Mouse (Mus musculus) spleen, adult 12 weeks (tissue): Measurements from ENCODE around the gene Ezr.

Source experiments
- DNase-seq: peaks from one replicate; pipeline ENCODE4 v3.0.0; 2022; ENCODE audit warnings: low spot score

The Ezr gene

DNA sequence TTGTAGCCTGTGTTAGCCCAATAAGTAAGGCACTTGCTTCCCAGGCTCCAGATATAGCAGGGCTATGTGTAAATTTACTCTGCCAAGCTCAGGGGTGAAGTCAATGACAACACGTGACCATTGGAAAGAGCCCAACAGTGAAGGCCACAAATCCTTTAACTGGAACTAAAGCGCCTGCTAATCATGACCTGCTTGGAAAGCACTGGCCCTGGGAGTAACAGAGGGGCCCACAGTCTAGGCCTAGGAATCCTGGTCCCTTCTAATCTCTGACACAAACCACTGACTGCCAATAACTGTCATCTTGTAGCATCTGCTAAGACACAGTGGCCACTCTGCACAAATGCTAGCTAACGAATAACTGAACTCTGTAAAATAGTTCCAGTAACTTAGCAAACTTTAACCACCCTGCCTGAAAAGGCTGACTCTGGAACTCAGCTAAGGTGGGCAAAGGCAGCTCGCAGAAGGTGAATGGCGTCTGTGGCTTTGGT, 14.2 kb downstream of the Ezr start:
- no peak for DNase-seq

DNA sequence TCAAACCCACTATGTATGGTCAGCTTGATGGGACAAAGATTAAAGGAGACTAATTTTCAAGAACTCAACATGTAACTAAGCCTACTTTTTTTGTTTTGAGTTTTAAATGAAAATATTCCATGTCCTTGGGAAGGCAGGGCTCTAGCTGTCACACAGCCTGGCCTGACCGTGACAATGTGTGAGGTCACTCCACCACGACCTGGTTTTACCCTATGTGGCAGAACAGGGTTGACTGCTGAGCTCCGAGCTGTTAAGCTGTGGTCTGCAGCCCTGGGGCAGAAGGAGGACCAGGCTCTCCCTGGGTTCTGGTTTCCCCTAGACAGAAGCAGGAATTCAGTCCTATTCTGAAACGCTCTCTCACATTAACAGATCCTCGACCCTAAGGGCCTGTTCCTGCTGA, 14.8 kb downstream of the Ezr start:
- no peak for DNase-seq

DNA sequence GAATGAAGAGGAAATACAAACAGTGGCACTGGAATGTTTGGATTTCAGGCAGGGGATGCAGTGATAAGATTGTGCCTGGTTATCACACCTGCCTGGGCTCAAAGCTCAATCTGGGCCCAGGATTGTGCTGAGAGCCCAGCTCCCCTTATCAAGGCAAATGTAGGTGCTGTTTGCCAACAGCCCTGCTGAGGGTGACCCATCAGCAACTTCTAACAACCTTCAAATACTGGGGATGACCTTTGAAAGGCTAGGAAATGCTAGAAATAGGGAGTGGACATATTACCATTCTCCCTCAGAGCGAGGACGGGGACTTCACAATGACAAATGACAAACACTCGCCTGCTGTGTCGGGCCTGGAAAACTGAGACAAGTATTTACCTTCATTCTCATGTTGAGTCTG, 15.8 kb downstream of the Ezr start:
- no peak for DNase-seq

DNA sequence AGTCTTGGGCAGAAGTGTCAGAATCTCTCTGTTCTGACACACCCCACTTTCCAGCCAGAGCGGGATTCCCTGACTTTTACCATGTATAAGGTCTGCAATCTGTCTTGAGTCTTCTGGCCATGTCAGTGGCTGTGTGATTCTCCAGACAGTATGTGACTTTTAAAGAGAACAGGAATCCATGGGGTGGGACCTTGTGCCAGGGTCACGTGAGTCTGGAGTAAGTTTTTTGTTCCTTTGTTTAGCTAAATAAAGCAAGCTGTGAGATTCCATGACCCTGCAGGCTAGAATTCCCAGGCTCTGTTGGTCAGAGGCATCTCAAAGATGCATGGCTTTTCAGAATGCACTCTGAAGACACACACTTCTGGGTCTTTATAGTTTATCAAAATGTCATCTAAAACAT, 16.7 kb downstream of the Ezr start:
- no peak for DNase-seq

DNA sequence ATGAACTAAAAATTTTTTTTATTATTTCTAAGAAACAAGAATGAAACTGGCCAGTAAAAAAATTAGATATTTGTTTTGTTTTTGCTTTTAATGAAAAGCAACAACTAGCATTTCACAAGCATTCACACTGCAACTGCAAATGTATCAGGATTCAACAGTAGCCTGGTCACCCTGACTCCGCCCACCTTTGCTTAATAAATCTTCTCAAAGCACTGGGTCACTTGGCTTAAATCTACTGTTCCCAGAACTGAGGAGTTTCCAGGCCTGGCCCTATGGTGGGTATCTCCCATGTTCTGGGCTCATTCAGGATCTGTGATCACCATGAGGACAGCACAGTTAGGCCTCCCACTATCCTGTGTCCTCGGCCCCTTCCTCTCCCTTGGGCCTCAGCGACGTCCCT, 17.9 kb downstream of the Ezr start:
- no peak for DNase-seq

DNA sequence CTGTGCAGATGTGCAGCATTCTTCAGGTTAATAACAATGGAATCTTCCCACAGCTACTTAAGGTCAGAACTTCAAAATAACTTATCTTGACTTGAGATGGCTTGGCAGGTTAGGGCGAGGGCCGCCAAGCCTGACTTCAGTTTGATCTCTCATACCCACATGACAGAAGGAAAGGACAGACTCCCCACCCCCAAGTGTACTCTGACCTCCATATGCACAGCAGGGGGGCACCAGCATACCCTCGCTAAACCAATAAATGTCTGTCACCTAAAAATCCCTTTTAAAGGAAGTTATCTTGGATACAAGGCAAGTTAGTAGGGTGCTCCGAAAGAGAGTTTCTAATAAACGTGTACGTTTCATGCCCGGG, 18.4 kb downstream of the Ezr start:
- DNase-seq, result no peak

DNA sequence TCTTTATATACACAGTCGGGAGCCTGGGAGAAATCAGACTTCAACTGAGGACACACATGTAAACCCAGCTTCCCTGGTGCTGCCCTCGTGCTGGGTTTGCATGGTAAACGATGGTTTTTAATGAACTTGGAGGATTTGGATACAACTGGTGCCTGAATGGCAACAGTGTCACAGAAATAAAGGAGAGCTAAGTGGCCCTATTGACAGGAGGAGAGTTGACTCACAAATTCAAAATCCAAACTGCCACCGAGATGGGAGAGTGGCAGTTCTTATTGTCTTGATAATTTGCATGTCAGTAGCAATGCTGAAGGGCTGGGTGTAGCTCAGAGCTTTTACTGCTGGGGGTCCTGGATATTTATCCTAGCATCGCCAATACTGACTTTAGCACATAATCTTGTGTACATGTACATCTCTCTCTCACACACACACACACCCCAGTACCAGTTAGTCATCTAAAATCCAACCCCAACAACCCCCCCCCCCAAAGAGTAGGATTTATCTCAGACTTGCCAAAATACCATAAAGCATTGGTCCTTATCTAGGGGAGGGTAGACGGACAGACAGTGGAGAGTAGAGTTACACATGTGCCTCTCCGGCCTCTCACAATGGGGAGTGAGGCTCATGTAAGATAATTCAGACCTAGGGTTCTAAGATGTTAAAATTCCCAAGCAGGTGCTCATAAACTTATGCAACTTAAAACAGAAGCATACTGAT, 18.9 kb downstream of the Ezr start:
- DNase-seq, result no peak

DNA sequence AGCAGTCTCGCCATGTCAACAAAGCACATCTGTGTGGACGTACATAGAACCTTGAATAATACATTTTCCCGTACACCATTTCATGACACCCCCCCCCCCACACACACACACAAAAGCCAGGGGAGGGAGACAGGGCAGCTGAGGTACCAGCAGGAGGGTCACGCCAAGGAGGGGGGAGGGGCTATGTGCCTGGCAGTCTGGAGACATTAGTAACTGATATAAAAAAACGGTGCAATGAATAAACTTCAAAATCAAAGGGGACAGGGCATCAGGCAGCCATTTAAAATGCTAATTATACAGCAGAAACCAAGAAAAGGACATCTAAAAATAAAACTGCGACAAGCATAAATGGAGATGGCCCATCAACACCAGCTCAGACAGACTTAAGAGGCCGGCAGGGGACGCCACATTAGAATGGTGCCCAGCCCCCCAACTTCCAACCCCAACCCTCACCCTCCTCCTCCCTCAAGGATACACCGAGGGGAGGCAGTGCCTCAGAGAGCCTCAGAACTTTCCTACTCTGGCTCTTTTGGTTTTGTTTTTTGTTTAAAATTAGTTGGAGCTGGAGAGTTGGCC, 22.8 kb downstream of the Ezr start:
- DNase-seq, result no peak

DNA sequence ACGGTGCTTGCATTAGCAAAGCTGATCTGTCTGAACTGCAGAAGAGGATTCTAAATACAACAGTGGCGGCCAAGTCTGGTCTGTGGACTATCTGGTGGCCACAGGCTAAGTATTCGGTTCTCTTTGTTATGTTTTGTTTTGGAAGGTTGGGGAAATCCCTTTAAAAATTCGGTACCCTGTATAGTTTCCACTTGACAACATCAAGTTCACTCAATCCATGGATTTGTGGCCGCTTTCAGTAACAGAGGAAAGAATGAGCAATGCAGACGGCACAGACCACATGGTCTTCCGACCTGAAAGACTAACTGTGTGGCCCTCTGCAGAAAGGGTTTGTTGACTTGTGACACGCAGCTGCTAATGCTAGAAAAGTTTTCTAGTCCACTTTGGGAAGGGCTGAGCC, 23.7 kb downstream of the Ezr start:
- no peak for DNase-seq

DNA sequence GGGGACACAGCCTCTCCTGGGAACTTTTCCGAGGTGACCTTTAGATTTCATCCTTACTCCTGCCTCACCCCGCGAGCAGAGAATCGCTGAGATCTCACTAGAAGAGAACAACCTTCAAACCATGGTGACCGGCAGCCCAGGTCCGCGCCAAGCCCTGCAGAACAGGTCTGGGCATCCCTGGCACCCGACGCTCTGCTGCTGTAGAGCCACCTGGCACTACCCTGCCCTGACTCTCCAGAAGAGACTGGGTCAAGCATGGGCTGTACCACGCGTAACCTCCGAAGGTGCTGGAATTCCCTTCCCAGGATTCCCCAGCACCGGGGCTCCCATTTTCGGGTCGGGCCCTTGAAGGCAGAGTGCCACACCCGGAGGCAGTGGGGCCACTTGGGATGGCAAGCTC, 24.7 kb downstream of the Ezr start:
- DNase-seq, result no peak

DNA sequence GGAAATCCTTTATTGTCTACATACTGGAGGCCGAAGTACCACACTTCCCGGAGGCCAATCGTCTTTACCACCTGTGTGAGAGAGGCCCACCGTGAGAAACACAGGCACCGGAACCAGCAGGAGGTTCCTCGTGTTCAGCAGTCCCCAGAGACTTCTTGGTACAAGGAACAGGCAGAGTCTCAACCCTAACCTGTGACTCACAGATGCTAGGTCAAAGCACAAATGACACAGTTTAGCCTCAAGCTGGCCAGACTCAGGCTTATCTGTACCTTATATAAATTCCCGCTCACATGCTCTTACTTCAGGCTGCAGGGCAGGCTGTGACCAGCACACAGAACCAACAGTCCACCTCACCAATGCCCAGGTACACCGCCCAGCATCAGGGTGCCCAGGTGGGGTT, 26.7 kb downstream of the Ezr start:
- DNase-seq, result no peak

DNA sequence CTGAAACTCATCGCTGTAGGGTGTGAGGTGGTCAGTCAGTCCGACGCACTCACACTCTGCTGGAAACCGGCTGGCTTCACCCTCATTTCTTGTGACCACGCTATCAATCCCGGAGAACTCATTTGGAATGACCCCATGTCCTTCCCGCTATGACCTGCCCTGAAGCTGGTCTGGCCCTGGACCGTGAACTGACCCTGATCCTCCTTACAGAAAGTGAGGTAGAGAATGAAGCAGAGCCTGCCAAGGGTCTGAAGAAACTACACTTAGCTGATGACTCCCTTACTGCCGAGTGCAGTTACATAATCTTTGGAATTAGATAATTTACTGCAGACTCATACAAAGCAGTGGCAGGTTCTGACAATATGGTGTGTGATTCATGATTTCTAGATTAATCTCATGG, 27.4 kb downstream of the Ezr start:
- no peak for DNase-seq

DNA sequence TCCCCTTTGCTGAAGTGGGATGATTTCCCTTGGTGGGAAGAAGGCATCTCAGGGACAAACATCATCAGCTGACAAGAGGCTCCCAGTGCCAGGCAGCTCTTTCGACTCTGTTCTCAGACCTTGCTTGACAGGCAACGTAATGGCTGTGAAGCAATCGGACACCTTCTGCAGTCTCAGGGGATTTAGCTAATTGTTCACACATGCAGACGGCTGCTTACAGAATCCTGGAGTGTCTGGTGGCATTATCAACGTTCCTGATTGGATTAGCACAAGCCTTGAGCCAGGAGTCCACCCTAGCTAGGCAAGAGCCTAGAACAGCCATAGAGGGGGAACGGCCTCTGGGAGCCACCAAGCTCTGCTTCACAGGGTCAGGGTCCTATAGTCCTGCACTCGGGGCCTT, 30.2 kb downstream of the Ezr start:
- no peak for DNase-seq

DNA sequence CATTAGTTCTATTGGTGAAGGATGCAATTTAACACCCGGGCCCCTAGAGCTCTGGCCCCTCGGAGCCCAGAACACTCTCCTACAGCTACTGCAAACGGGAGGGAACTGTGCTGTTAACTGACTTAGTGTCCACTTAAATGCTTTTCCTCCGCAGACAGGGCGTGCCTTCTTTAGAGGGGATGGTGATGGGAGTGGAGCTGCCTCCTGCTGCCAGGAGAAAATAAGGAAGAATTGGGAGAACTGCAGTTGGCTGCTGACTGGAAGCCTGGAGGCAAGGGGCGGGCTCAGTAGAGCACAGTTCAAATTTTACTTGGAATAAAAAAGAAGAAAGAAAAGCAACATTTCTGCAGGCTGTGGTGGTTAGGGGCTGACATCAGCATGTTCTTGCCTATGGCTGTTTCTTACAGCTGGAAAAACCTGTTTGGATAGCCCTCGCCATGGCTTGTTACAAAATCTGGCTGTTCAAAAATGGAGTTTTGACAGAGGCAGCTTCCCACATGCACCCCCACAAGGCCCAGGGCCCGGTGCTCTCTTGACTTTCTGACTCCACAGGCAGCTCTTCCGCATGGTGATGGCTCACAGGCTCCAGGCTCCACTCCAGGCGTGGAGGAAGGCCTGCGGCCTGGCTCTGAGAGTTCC, 31.2 kb downstream of the Ezr start:
- no peak for DNase-seq

DNA sequence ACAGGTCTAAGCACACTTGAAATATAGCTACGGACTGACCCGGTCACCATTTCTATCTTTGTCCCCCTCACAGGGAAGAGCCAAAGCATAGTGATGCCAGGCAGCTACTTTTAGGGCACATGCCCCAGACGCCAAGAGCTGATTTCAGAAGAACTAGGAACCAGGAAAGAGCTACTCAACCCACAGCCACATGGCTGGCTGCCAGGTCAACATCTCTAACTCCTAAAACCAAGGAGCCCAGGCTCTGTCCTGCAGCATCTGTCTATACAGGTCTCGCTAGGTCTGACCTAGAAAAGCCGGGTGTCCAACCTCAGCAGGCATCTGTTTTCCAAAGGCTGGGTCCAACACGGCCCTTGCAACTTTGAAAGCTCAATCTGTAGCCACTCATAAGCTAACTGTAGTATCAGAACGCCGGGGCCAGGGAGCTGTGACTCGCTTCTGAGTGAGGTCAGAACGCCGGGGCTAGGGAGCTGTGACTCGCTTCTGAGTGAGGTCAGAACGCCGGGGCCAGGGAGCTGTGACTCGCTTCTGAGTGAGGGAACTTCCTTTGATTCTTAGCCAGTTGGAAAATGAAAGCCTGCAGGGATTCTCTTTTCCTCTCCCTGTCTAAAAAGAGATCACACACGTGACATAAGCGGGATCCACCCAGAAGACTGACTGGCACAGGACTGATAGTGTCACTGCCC, 33.7 kb downstream of the Ezr start:
- DNase-seq, result no peak

DNA sequence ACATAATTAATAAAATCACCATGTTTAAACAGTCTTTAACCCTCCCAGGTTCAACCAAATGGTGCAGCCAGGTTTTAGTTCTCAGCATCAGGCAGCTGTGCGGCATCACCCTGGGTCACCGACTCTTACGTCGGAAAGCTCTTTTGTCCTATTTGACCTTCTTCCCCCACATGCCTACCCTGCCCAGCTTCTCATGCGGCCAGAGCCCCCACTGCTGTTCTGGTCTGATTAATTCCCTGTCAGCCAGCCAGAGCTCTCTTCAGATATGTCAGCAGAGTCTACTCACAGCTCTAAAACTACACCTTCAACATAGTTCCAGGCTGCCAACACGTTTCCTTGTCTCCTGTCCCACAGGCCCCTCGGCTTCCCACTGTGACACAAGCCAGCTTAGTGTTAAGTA, 35.1 kb downstream of the Ezr start:
- DNase-seq, result no peak

DNA sequence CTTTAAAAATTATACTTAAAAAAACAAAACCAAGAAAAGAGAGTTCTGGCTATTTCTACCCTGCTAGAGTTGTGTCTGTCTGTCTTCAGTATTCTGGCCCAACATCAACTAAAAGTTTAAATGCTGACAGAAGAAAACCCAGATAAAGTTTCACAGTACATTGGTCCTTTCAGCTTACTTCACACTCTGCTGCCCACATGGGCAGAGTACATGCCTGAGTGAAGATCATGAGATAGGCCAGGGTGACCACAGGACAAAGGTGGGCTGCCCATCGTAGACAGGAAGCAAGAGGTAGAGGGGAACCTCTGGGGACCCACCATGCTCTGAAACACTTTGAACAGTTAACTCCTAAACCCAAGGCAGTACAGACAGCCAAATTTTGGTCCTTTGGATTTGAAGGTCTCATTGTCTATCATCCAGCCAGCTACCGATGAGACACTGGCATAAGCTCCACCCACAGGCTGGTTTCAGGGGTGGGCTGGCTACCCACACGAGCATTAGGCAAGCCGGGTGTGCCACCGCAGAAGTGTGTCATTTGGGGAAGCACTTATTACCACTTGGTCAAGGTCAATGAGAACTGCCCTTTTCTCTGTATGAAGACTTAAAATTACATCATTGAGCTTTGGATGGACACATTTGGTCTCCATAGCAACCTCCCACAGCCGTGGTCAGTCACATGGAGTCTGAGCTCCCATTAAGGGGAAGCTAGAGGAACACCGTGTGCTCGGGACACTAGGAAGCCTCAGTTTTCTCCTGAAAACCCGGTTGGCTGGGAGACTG, 35.9 kb downstream of the Ezr start:
- no peak for DNase-seq

DNA sequence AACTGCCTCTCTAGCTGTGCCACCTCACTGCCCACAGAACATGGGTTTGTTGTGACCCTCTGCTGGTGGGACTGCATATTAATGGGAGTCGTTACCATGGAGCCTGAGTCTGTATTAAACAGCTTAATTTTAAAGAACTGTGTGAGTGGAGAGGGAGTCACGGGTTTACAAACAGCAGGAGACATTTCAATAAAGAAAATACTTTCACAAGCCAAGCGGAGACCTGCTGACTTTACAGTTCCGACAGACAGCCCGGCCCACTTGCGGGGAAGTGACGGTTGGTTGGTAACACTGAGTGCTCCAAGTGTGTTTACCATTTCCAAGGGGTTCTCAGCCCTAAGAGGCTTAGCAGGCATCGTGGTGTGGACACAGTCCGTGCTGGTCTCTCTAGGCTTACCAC, 36.6 kb downstream of the Ezr start:
- no peak for DNase-seq

DNA sequence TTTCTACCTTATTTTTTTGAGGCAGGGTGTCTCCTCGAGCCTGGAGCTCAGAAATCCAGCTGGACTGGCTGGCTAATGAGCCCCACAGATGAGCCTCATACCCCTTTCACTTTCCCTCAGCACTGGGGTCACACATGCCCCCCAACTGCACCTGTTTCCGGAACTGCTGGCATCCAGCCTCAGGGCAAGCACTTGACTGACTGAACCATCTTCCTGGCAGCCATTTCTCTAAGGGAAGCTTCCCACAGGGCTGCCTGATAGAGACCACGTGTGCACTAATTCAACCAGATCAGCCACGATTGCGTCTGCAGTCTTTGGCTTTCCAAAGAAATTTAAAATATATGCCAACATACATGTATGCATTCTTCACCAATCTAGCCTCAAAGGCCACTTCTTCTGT, 37.1 kb downstream of the Ezr start:
- no peak for DNase-seq

DNA sequence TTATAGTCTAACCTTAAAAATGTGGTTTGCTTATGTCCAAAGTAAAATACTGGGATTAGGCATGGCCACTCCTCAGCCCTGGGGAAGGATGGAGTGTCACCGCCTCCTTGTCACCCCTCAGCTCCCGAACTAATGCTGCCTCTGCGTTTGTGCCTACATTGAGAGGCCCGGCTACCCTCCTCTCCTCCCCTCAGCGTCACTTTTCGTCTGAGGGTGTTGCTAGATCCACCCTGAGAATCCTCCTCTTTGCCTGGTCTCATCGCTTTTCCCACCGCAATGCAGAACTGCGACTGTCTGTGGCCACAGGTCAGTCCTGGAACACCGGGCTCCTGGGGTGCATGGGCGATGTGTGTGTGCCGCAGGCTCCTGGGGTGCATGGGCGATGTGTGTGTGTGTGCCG, 37.7 kb downstream of the Ezr start:
- no peak for DNase-seq

DNA sequence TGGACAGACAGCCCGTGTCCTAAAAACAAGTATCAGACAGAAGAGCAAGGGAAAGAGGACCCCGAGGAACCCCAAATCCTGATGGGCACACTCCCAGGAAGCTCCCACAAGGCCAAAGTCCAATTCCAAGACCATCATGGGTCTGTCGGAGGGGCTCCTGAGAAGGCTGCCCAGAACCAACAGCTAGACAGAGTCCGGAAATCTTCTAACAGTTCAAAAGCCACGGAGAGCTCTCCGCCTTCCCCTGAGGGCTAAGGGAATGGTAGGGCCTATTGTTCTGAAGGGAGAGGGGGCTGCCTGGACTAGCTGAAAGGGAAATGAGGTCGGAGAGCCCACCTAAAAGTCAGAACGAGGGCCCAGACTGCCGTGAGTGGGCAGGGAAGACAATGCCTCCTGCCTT, 38.2 kb downstream of the Ezr start:
- no peak for DNase-seq

DNA sequence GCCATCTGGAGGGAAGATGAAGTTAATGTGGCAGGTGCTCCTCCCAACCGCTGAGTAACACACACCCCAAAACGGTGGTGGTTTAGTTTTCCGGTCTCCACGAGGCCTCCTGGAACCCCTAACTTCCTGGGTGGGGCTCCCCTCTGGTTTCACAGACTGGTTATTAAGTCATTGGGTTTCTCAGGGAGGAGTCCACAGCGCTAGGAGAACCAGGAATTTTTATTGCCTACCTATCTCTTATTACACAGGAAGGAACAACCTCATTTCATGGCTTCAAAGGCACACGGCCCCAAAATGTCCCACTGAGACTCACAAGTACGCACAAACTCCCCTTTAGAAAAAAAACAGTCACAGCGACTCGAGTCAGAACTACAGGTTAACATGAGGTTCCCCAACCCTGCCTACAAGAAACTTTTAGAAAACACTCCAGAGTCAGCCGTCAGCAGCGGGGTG, 38.8 kb downstream of the Ezr start:
- DNase-seq, result no peak
